Mouse (Mus musculus) heart, embryonic 13.5 days (tissue): ENCODE results near the gene Rad51b. TPM values are rescaled to one million over a fixed set of nuclear protein-coding genes. Genes with fewer than 3 reads are reported as not detected.

Source experiments
- ATAC-seq: fragments of 200-750 bp; cut with Nextera tagmentation; 2 replicates; pipeline ENCODE4 v1.8.0; 2017; ENCODE audit warnings: moderate TSS enrichment; ENCODE audit not compliant: insufficient number of reproducible peaks, low FRiP score, low TSS enrichment; ENCODE audit errors: extremely low read depth
- H3K27ac ChIP-seq: fragments of 300-500 bp; sonication (generic); replicated peaks from 2 replicates; pipeline ENCODE4 v1.5.1; 2015; ENCODE audit warnings: moderate library complexity, mild to moderate bottlenecking, inconsistent platforms
- H3K27me3 ChIP-seq: fragments of 300-500 bp; sonication (generic); replicated peaks from 2 replicates; pipeline ENCODE4 v1.6.1; 2015; ENCODE audit warnings: mild to moderate bottlenecking, inconsistent platforms
- H3K36me3 ChIP-seq: fragments of 300-500 bp; sonication (generic); 2 replicates; pipeline ENCODE4 v1.6.1; 2015; ENCODE audit warnings: mild to moderate bottlenecking, inconsistent platforms
- H3K4me1 ChIP-seq: fragments of 300-500 bp; sonication (generic); 2 replicates; pipeline ENCODE4 v1.6.1; 2015; ENCODE audit warnings: inconsistent platforms
- H3K4me2 ChIP-seq: fragments of 300-500 bp; sonication (generic); 2 replicates; pipeline ENCODE4 v1.6.1; 2015; ENCODE audit warnings: inconsistent platforms, mild to moderate bottlenecking, moderate library complexity
- H3K4me3 ChIP-seq: fragments of 300-500 bp; sonication (generic); 2 replicates; pipeline ENCODE4 v1.5.1; 2015; ENCODE audit warnings: moderate library complexity, mild to moderate bottlenecking, inconsistent platforms
- H3K9ac ChIP-seq: fragments of 300-500 bp; sonication (generic); 2 replicates; pipeline ENCODE4 v1.6.1; 2015; ENCODE audit warnings: inconsistent platforms, mild to moderate bottlenecking, moderate library complexity
- H3K9me3 ChIP-seq: fragments of 300-500 bp; sonication (generic); 2 replicates; pipeline ENCODE4 v1.6.1; 2016; ENCODE audit warnings: inconsistent platforms
- WGBS: fragments of 180-500 bp; shearing (Covaris S2); methylation state at CpG from one replicate; pipeline ENCODE4 v1.1.7; 2015; ENCODE audit warnings: mixed read lengths; 5-methylcytosine and 5-hydroxymethylcytosine counted together
- polyA plus RNA-seq: library from polyadenylated mRNA; unstranded; fragments of >200 nt; fragmentation: Nextera tagmentation; extraction: Ambion mirVana; gene quantifications from 2 replicates; pipeline ENCODE4 v1.2.1, GENCODE M21; 2015

Rad51b gene
- polyA plus RNA-seq, 1 experiment from 2014 or later, result 4.8 TPM

GRCm38 (mm10) chr12:79357631-79358030 is 60.5 kb downstream of the Rad51b start:
- H3K27me3 ChIP-seq, result no peaks in the 10 kb centered on the region
- WGBS, result 81% methylated on average over 5 of the region's 5 CpGs
- no peaks in the 10 kb centered on the region for H3K36me3 ChIP-seq
- 0 out of 2 replicates have a peak, but pooled peaks cover 4% of the 10 kb centered on the region for H3K9me3 ChIP-seq
- H3K27ac ChIP-seq, result no peak overlapping the region
- peaks cover 30% of the 10 kb centered on the region for H3K4me1 ChIP-seq
- H3K4me2 ChIP-seq, result no peak overlapping the region
- H3K9ac ChIP-seq, result no peak overlapping the region
- no peak for ATAC-seq
- H3K4me3 ChIP-seq, result no peak overlapping the region

DNA sequence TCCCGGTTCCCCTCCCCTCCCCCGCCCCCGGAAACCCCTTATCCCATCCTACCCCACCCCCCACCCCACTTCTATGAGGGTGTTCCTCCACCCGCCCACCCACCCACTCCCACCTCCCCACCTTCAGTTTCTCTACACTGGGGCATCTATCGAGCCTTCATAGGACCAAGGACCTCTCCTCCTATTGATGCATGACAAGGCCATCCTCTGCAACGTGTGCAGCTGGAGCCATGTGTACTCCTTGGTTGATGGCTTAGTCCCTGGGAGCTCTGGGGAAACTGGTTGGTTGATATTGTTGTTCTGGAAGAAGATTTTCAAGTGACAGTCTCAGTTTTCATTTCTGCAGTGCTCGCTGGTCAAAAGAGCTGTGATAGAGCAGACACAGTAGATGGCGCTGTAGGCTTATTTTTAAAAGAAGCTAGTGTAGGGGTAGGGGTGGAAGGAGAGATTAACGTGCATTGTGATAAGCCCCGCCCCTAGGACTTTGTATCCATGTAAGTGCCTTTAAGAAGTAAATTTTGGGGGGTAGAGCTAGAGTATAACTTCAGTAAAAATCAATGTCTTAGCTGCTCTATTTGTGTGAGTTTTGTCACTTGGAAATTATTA is 61.6 kb downstream of the Rad51b start:
- H3K9ac ChIP-seq, result no peak overlapping the region
- no peak for ATAC-seq
- WGBS, result 22% methylated on average over 10 of the region's 10 CpGs
- H3K27me3 ChIP-seq, result no peaks in the 10 kb centered on the region
- H3K9me3 ChIP-seq, result 0 out of 2 replicates have a peak, but pooled peaks cover 4% of the 10 kb centered on the region
- H3K4me1 ChIP-seq, result peaks cover 19% of the 10 kb centered on the region
- no peaks in the 10 kb centered on the region for H3K36me3 ChIP-seq
- no peak overlapping the region for H3K27ac ChIP-seq
- no peak overlapping the region for H3K4me2 ChIP-seq
- no peak overlapping the region for H3K4me3 ChIP-seq

DNA sequence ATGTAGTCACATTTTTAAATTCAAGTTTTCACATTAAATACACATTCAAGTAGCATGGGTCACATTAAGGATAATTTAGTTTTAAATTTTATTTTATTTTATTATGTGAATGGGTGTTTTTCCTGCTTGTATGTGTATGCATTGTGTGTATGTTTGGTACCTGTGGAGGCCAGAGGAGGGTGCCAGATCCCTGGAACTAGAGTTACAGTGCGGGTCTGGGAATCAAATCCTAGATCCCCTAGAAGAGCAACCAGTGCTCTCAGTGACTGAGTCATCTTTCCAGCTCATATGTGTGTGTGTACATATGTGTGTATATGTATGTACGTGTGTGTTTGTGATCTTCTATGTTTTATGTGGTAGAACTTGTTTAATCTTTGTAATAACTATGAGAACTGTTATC is 62.3 kb downstream of the Rad51b start:
- 0 out of 2 replicates have a peak, but pooled peaks cover 4% of the 10 kb centered on the region for H3K9me3 ChIP-seq
- no peak overlapping the region for H3K4me3 ChIP-seq
- H3K27me3 ChIP-seq, result no peaks in the 10 kb centered on the region
- peaks cover 17% of the 10 kb centered on the region for H3K4me1 ChIP-seq
- H3K9ac ChIP-seq, result no peak overlapping the region
- H3K27ac ChIP-seq, result no peak overlapping the region
- H3K36me3 ChIP-seq, result no peaks in the 10 kb centered on the region
- no peak overlapping the region for H3K4me2 ChIP-seq
- no peak for ATAC-seq
- 94% methylated on average over 2 of the region's 2 CpGs for WGBS

DNA sequence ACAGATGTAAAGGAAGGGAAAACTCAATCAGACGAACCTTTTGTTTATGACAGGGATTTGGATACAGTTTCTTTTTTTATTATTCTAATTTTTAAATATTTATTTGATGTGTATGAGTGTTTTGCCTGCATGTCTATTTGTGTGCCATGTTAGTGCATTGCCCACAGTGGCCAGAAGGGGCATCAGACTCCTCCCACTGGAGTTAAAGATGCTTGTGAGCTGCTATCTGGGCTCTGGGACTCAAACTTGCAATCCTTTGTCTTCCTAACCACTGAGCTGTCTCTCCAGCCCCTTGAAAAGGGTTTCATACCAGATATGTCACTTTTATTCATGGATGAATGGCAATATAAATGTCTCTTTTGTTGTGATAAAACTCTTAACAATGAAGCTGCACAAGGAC is 65.1 kb downstream of the Rad51b start:
- Histone ChIP-seq H3K9ac (no peak overlapping the region), H3K27me3 (no peaks in the 10 kb centered on the region), H3K4me1 (peaks cover 11% of the 10 kb centered on the region), H3K36me3 (no peaks in the 10 kb centered on the region), H3K4me2 (no peak overlapping the region), H3K27ac (no peak overlapping the region), H3K9me3 (peaks cover 4% of the 10 kb centered on the region; the same call in 1 of the 2 replicates), H3K4me3 (no peak overlapping the region)
- ATAC-seq, result no peak
- 72% methylated on average over 1 of the region's 1 CpGs for WGBS

DNA sequence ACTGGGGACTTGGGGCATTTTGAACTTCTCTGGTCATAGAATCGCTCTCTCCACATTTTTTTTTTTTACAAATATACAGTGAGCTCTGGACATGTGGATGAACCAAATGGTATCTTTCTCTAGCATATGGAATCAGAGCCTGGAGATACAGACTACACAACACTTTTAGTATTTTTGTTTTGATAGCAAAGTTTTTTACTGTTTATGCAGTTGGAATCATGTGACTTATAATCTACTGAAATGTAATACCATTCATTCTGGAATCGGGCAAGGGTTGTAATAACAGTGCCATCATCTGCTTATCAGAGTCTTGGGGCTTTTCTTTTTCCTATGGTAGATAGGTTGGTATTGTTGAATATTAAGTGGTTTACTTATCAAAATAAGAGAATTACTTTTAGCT is 67.2 kb downstream of the Rad51b start:
- Histone ChIP-seq H3K4me1 (peaks cover 22% of the 10 kb centered on the region), H3K27ac (no peak overlapping the region), H3K4me3 (no peak overlapping the region), H3K36me3 (no peaks in the 10 kb centered on the region), H3K9me3 (peaks cover 4% of the 10 kb centered on the region; the same call in 1 of the 2 replicates), H3K4me2 (no peak overlapping the region), H3K27me3 (no peaks in the 10 kb centered on the region), H3K9ac (no peak overlapping the region)
- no peak for ATAC-seq
- WGBS, result 61% methylated on average over 2 of the region's 2 CpGs

- Histone ChIP-seq H3K27me3 (no peaks in the 10 kb centered on the region), H3K9me3 (no peaks in the 10 kb centered on the region; the same call in 1 of the 2 replicates), H3K4me3 (no peak overlapping the region), H3K27ac (peak overlapping the region; percentile 63), H3K4me1 (peaks cover 31% of the 10 kb centered on the region), H3K9ac (no peak overlapping the region), H3K4me2 (no peak overlapping the region), H3K36me3 (no peaks in the 10 kb centered on the region)
- ATAC-seq, result 0 out of 2 replicates have a peak, but pooled peaks have one; percentile 51
- 44% methylated on average over 3 of the region's 3 CpGs for WGBS
These were observed 71.7 kb downstream of the Rad51b start for GRCm38 (mm10) chr12:79368818-79369217.

- ATAC-seq, result no peak
- H3K27ac ChIP-seq, result peak overlapping the region; percentile 63
- 66% methylated on average over 7 of the region's 7 CpGs for WGBS
- peaks cover 23% of the 10 kb centered on the region for H3K4me1 ChIP-seq
- H3K9ac ChIP-seq, result no peak overlapping the region
- H3K36me3 ChIP-seq, result no peaks in the 10 kb centered on the region
- H3K4me2 ChIP-seq, result no peak overlapping the region
- no peak overlapping the region for H3K4me3 ChIP-seq
- H3K27me3 ChIP-seq, result no peaks in the 10 kb centered on the region
- H3K9me3 ChIP-seq, result no peaks in the 10 kb centered on the region; the same call in 1 of the 2 replicates
These were observed 72.6 kb downstream of the Rad51b start for GRCm38 (mm10) chr12:79369512-79370165.

- Histone ChIP-seq H3K36me3 (no peaks in the 10 kb centered on the region), H3K4me2 (no peak overlapping the region), H3K27ac (no peak overlapping the region), H3K4me3 (no peak overlapping the region), H3K4me1 (peaks cover 20% of the 10 kb centered on the region), H3K9ac (no peak overlapping the region), H3K27me3 (no peaks in the 10 kb centered on the region), H3K9me3 (no peaks in the 10 kb centered on the region)
- no peak for ATAC-seq
- 70% methylated on average over 5 of the region's 5 CpGs for WGBS
These were observed 75.6 kb downstream of the Rad51b start for GRCm38 (mm10) chr12:79372697-79373096.

DNA sequence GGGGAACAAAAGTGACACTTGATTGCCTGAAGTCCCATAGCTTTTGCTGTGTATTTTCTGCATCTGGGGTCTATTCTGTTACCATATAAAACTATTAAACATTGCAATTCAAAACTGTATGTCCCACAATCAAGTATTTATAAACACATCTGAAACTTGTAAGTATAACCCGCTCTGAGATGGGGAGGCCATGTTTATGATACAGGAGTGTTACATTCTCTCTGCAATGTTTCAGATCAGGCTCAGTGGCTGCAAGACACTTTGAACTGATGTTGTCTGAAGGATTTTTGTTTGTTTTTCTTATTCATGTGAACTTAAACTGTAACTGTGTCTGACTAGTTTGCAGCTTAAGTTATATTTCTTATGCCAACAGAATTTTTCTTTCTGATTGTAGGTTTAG is 80.3 kb downstream of the Rad51b start:
- H3K9me3 ChIP-seq, result no peaks in the 10 kb centered on the region
- H3K4me3 ChIP-seq, result no peak overlapping the region
- WGBS, result 73% methylated on average over 1 of the region's 1 CpGs
- H3K4me1 ChIP-seq, result peaks cover 16% of the 10 kb centered on the region
- H3K27ac ChIP-seq, result no peak overlapping the region
- H3K36me3 ChIP-seq, result no peaks in the 10 kb centered on the region
- H3K27me3 ChIP-seq, result no peaks in the 10 kb centered on the region
- no peak overlapping the region for H3K9ac ChIP-seq
- ATAC-seq, result no peak
- no peak overlapping the region for H3K4me2 ChIP-seq

DNA sequence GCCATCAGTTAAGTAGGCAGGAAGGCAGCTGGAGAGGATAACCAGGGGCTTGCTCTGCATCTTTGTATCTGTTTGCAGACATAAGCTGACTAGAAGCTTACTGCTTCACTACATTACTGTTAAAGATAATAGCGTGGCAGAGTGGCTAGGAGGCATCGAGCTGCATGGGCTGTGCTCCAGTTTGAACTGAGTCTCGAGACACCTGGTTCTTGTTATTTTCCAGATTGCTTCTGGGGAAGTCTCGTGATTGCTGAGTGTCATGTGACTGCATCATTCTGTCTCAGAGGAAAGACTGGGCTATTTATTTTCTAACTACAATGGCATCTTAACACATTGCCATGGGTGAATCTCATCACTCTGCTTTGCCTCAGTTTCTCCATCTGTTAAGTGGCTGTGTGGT is 80.8 kb downstream of the Rad51b start:
- Histone ChIP-seq H3K4me3 (no peak overlapping the region), H3K36me3 (no peaks in the 10 kb centered on the region), H3K27ac (0 out of 2 replicates have a peak overlapping the region, but pooled peaks have one; percentile 25), H3K4me1 (peaks cover 20% of the 10 kb centered on the region), H3K4me2 (no peak overlapping the region), H3K9me3 (no peaks in the 10 kb centered on the region), H3K27me3 (no peaks in the 10 kb centered on the region), H3K9ac (0 out of 2 replicates have a peak overlapping the region, but pooled peaks have one; percentile 6)
- no peak for ATAC-seq
- WGBS, result 9% methylated on average over 4 of the region's 4 CpGs

DNA sequence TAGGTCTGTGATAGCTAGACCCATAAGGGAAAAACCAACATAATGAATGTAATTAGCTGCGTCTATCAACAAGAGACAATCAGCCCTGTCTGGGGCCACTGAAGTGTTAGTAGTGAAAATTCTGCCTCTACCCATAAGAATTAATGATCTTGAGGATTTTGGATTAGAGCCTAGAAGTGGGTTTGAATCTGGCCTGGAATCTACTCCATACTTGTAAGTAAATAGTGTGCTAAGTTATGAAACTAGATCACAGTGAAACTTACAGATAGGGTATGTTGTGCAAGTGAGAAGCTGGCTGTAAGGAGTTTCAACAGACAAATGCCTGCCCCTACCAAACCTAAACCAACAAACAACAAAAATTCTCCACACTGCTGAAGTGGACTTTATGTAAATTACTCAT is 83.1 kb downstream of the Rad51b start:
- H3K9me3 ChIP-seq, result no peaks in the 10 kb centered on the region
- no peak overlapping the region for H3K4me3 ChIP-seq
- WGBS, result 76% methylated on average over 1 of the region's 1 CpGs
- ATAC-seq, result no peak
- H3K4me2 ChIP-seq, result no peak overlapping the region
- peaks cover 42% of the 10 kb centered on the region for H3K4me1 ChIP-seq
- H3K36me3 ChIP-seq, result no peaks in the 10 kb centered on the region
- no peaks in the 10 kb centered on the region for H3K27me3 ChIP-seq
- H3K27ac ChIP-seq, result no peak overlapping the region
- no peak overlapping the region for H3K9ac ChIP-seq

- Histone ChIP-seq H3K9me3 (no peaks in the 10 kb centered on the region), H3K4me1 (peaks cover 44% of the 10 kb centered on the region), H3K36me3 (no peaks in the 10 kb centered on the region), H3K9ac (no peak overlapping the region), H3K27me3 (no peaks in the 10 kb centered on the region), H3K4me3 (no peak overlapping the region), H3K4me2 (no peak overlapping the region), H3K27ac (peak overlapping the region; percentile 21; the same call in 1 of the 2 replicates)
- ATAC-seq, result no peak
- WGBS, result 41% methylated on average over 3 of the region's 3 CpGs
These were observed 84.4 kb downstream of the Rad51b start for GRCm38 (mm10) chr12:79381489-79381888.
